Mouse (Mus musculus): ENCODE measurements around the gene Cdk10.
"Not testable (repeated sequence)": the region's sequence is repeated elsewhere in the genome, so short reads cannot be mapped to it uniquely, and the experiment has no call there.

The Cdk10 gene

GRCm38 (mm10) chr8:123224278-123225266, at the start of gene Cdk10:
Gene Cdk10, plus strand, starts transcription at chr8:123224842.
- DNase-seq: peak; percentile 96

- DNase-seq: no peak
Observed at GRCm38 (mm10) chr8:123181391-123181790, 43.3 kb upstream of the Cdk10 start.

- DNase-seq: no peak
Observed at GRCm38 (mm10) chr8:123185566-123186409, 38.9 kb upstream of the Cdk10 start, which contains the start of gene Dpep1. Gene Dpep1, plus strand, starts transcription at chr8:123186242.

- DNase-seq: no peak
Observed at GRCm38 (mm10) chr8:123188006-123188405, 36.6 kb upstream of the Cdk10 start.

- no peak for DNase-seq
Observed at GRCm38 (mm10) chr8:123188841-123189240, 35.8 kb upstream of the Cdk10 start.

GRCm38 (mm10) chr8:123190678-123191077, 34.0 kb upstream of the Cdk10 start:
- peak; percentile 82 for DNase-seq

GRCm38 (mm10) chr8:123191908-123192307, 32.7 kb upstream of the Cdk10 start:
- DNase-seq: no peak

- DNase-seq: no peak
Observed at GRCm38 (mm10) chr8:123193771-123194170, 30.9 kb upstream of the Cdk10 start.

GRCm38 (mm10) chr8:123197016-123197415, 27.6 kb upstream of the Cdk10 start:
- DNase-seq: not testable (repeated sequence)

GRCm38 (mm10) chr8:123199864-123200263, 24.8 kb upstream of the Cdk10 start:
- DNase-seq: no peak

- peak; percentile 52 for DNase-seq
Observed at GRCm38 (mm10) chr8:123202288-123202687, 22.4 kb upstream of the Cdk10 start.

- DNase-seq: no peak
Observed at GRCm38 (mm10) chr8:123203571-123203970, 21.1 kb upstream of the Cdk10 start.

GRCm38 (mm10) chr8:123211876-123212275, 12.8 kb upstream of the Cdk10 start:
- DNase-seq: no peak

GRCm38 (mm10) chr8:123212321-123213117, 12.1 kb upstream of the Cdk10 start, which contains the start of the genes Chmp1a and Spata33:
Gene Chmp1a, minus strand, starts transcription at chr8:123212763.
Gene Spata33, plus strand, starts transcription at chr8:123212832.
- peak; percentile 87 for DNase-seq

GRCm38 (mm10) chr8:123213118-123213772, 11.4 kb upstream of the Cdk10 start:
- no peak for DNase-seq

GRCm38 (mm10) chr8:123215430-123215829, 9.2 kb upstream of the Cdk10 start:
- no peak for DNase-seq

GRCm38 (mm10) chr8:123220917-123221316, 3.7 kb upstream of the Cdk10 start:
- DNase-seq: no peak

- peak; percentile 48 for DNase-seq
Observed at GRCm38 (mm10) chr8:123228416-123228815, 3.8 kb downstream of the Cdk10 start.

- DNase-seq: not testable (repeated sequence)
Observed at GRCm38 (mm10) chr8:123230326-123230725, 5.7 kb downstream of the Cdk10 start.

GRCm38 (mm10) chr8:123231742-123232141, 7.1 kb downstream of the Cdk10 start:
- DNase-seq: no peak

GRCm38 (mm10) chr8:123232553-123232952, 7.9 kb downstream of the Cdk10 start:
- DNase-seq: peak; percentile 54

- no peak for DNase-seq
Observed at GRCm38 (mm10) chr8:123233300-123233699, 8.7 kb downstream of the Cdk10 start.
